Comparison of ENCODE assay signal across 25 mouse cellular contexts in genomic region chr5:128715171-128715570, GRCm38 (mm10). TPM values are rescaled to one million over a fixed set of nuclear protein-coding genes. Genes with fewer than 3 reads are reported as not detected.
"Had no signal": no experiment of that assay in that cellular context is flagged by ENCODE, and none has a peak within 500 bp of the region (broad histone marks: within the 10 kb centered on the region; RNA-seq: fewer than 3 reads in every experiment).

No protein-coding gene starts in this region.

- H3K9ac ChIP-seq: kidney, embryonic 15.5 days; liver, embryonic 13.5 days; neural tube, embryonic 12.5 days; neural tube, embryonic 15.5 days had no signal

- H3K27ac ChIP-seq: kidney, embryonic 15.5 days; left cerebral cortex, adult 2 months; liver, embryonic 13.5 days; macrophage; neural tube, embryonic 12.5 days; neural tube, embryonic 15.5 days; stomach, postnatal 0 days had no signal

- H3K9me3 ChIP-seq: kidney, embryonic 15.5 days; neural tube, embryonic 12.5 days; neural tube, embryonic 15.5 days had no signal

- H3K36me3 ChIP-seq: kidney, embryonic 15.5 days; liver, embryonic 13.5 days; neural tube, embryonic 12.5 days; neural tube, embryonic 15.5 days had no signal

- H3K4me1 ChIP-seq: liver, embryonic 13.5 days; neural tube, embryonic 12.5 days had no signal

- DNase-seq: kidney, adult 8-10 months; kidney, postnatal 10 days; kidney, postnatal 36 days; layer of hippocampus, postnatal 36 days; liver, embryonic 13.5 days; lung, adult 2 months; right cerebral cortex, adult 18-20 months; right cerebral cortex, postnatal 14 days; right cerebral cortex, postnatal 4 days; thymus, adult 2 months; thymus, postnatal 14 days; thymus, postnatal 4 days had no signal

- H3K4me2 ChIP-seq: kidney, embryonic 15.5 days; liver, embryonic 13.5 days; neural tube, embryonic 12.5 days; neural tube, embryonic 15.5 days had no signal

- H3K4me3 ChIP-seq: kidney, embryonic 15.5 days; left cerebral cortex, adult 2 months; liver, embryonic 13.5 days; neural tube, embryonic 12.5 days; neural tube, embryonic 15.5 days had no signal

- H3K27me3 ChIP-seq: kidney, embryonic 15.5 days; liver, embryonic 13.5 days; neural tube, embryonic 12.5 days; neural tube, embryonic 15.5 days had no signal

RNA-seq across cellular contexts. Expression of gene Piwil1, which starts 12.8 kb away (rescaled TPM):
- total RNA-seq: layer of hippocampus, adult 8-10 months; layer of hippocampus, postnatal 36 days; left cerebral cortex, adult 2 months; liver, adult 2 months; megakaryocyte, adult 5-6 weeks had no signal
- polyA plus RNA-seq: kidney, embryonic 15.5 days; limb, embryonic 11.5 days; liver, adult 2 months; liver, embryonic 13.5 days; liver, embryonic 16.5 days; lung, adult 2 months; lung, embryonic 16.5 days; macrophage; stomach, embryonic 14.5 days; stomach, postnatal 0 days had no signal
